Mouse (Mus musculus) gastrocnemius, postnatal 36 days (tissue): ENCODE data around the gene Zfp59. TPM values are rescaled to one million over a fixed set of nuclear protein-coding genes. Genes with fewer than 3 reads are reported as not detected.
A peak's percentile ranks its signal among the peaks of the same experiment; 100 is the strongest.
"Not testable (repeated sequence)": the region's sequence is repeated elsewhere in the genome, so short reads cannot be mapped to it uniquely, and the experiment has no call there.

Experiments used
- DNase-seq, 2 experiments: peaks; one replicate each; pipeline ENCODE4 v3.0.0; 2022
- intact Hi-C: fragments of 180-260 bp; cut with DNase I; formaldehyde crosslinking; loops from one replicate; pipeline ENCODE4 v1.15.1; 2025
- total RNA-seq, 2 experiments: library from RNA; stranded (reverse); gene quantifications; 2 replicates each; pipeline ENCODE4 v1.2.3; 2021

The Zfp59 gene
- total RNA-seq, 2 experiments from 2014 or later: 1.7 to 2.7 TPM

GRCm38 (mm10) chr7:27860396-27861235 lies 22.2 kb downstream of the Zfp59 start:
- peak; percentile 62 to 68 for DNase-seq
- intact Hi-C loops: no loop called here

GRCm38 (mm10) chr7:27862578-27862977 lies 24.2 kb downstream of the Zfp59 start:
- DNase-seq, intact Hi-C loops: not testable (repeated sequence)

- DNase-seq: no peak
- intact Hi-C loops: no loop called here
Observed at GRCm38 (mm10) chr7:27881721-27882120, 43.3 kb downstream of the Zfp59 start.

- DNase-seq: no peak
- intact Hi-C loops: no loop called here
Observed at GRCm38 (mm10) chr7:27900601-27901000, 62.2 kb downstream of the Zfp59 start.

GRCm38 (mm10) chr7:27905061-27905848 lies 66.8 kb downstream of the Zfp59 start:
- DNase-seq: no peak
- intact Hi-C loops: no loop called here

Other genes with a start within 250 kb of the Zfp59 start
- 100 to 1,000 TPM; 135 to 142 TPM for gene Akt2, start 247.1 kb upstream of the Zfp59 start, total RNA-seq
- not detected for gene Ttc9b, start 184.7 kb upstream of the Zfp59 start, total RNA-seq
- gene Map3k10, start 164.0 kb upstream of the Zfp59 start, total RNA-seq: 10 to 100 TPM; 30.6 to 34.2 TPM
- under 1 TPM; 0.26 to 0.37 TPM for gene Zfp607b, start 149.3 kb upstream of the Zfp59 start, total RNA-seq
- gene Zfp60, start 107.2 kb upstream of the Zfp59 start, total RNA-seq: 1 to 10 TPM; 4.5 to 5.8 TPM
- gene Zfp626, start 31.4 kb upstream of the Zfp59 start, total RNA-seq: 1 to 10 TPM; 3.4 to 3.5 TPM
- 1 to 10 TPM; 1.7 to 3.2 TPM for gene Zfp607a, start 18.9 kb downstream of the Zfp59 start, total RNA-seq
- 1 to 10 TPM; 3.2 to 3.5 TPM for gene Zfp974, start 90.9 kb downstream of the Zfp59 start, total RNA-seq
- 1 to 10 TPM; 6.0 to 6.9 TPM for gene Zfp780b, start 140.6 kb downstream of the Zfp59 start, total RNA-seq
- gene Zfp850, start 175.5 kb downstream of the Zfp59 start, total RNA-seq: under 1 TPM; 0.23 to 0.44 TPM
- gene Psmc4, start 211.5 kb downstream of the Zfp59 start, total RNA-seq: 100 to 1,000 TPM in 1 of 2 experiments, 10 to 100 TPM in 1; 99.1 to 100 TPM
- under 1 TPM in 1 of 2 experiments, not detected in 1; 0.13 TPM for gene Fcgbp, start 232.6 kb downstream of the Zfp59 start, total RNA-seq